Mouse (Mus musculus): Measurements from ENCODE around the gene Tnfrsf19. TPM values are rescaled to one million over a fixed set of nuclear protein-coding genes. Genes with fewer than 3 reads are reported as not detected.

Gene Tnfrsf19
- polyA plus RNA-seq (2012; rRNA removed): 2.2 and 3.0 TPM in 2 replicates

DNA sequence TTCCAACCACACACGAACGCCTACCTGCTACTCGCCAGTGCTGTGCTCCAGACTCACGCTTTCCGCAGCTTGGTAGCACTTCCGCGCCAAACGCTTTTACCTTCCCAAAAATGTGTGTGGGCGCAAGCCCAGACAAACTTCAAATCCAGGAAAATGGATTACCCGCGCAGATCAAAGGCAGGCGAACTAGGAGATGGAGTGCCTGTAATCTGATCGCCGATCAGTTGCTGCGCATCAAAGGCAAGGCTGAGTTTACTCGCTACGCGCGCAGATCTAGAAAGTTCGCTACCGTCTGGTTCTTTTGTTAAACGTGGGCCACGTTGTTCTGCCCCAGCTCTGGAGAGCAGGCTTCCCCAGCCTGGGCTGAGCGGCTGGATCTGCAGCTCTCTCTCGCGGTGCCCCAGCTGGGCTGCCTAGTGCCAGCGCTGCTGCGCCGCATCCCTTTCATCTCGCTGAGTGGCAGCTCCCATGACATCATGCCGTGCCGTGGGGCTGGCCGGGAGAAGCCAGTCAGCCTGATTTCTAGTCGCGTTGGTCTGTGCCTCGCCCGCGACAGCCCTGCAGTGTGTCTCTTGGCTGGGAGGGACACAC, at the start of gene Tnfrsf19:
TSS of gene Tnfrsf19 (minus strand) at position 400 of the 591 bp plus-strand sequence.

Other genes with a start within 250 kb of the Tnfrsf19 start
- 0.88 and 0.95 TPM in 2 replicates for gene Sacs, start 92.0 kb upstream of the Tnfrsf19 start, polyA plus RNA-seq (2012; rRNA removed)
- 0.02 and 0.06 TPM in 2 replicates for gene Sgcg, start 212.0 kb upstream of the Tnfrsf19 start, polyA plus RNA-seq (2012; rRNA removed)